22 mouse cellular contexts compared by ENCODE assay signal in the genomic region with DNA sequence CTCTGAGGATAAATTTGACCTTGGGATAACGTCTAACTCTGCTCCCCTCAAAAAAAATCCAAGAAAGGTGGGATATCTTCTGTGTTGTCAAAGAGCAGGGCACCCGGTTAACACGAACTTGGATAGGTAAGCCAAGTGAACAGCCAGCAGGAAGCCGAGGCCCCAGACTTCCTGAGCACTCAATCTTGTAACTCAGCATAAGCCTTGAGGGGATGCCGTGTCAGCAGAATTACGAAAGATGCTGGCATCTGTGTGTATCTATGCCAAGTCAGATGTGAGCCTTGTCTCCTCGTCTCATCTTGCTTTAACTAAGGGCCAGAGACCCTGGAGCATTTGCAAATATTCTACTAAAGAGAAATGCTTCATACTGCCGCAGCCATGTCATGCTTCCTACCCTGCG. TPM values are rescaled to one million over a fixed set of nuclear protein-coding genes. Genes with fewer than 3 reads are reported as not detected.
DNase-seq lines count a peak whose midpoint lies in the region; ATAC-seq and TF ChIP-seq lines count a peak whose summit lies in the region.
"Had no signal": no experiment of that assay in that cellular context is flagged by ENCODE, and none has a peak within 500 bp of the region (broad histone marks: within the 10 kb centered on the region; RNA-seq: fewer than 3 reads in every experiment).

No protein-coding gene starts in this region.

- no peak overlapping the region for H3K4me2 ChIP-seq in liver, embryonic 12.5 days
- H3K4me2 ChIP-seq: forebrain, embryonic 15.5 days; heart, embryonic 11.5 days; heart, embryonic 15.5 days; hindbrain, embryonic 14.5 days; intestine, embryonic 15.5 days had no signal

- 41% methylated on average over 9 of the region's 9 CpGs for WGBS in liver, embryonic 12.5 days (ENCODE audit: insufficient replicate concordance)
- 62% methylated on average over 9 of the region's 9 CpGs for WGBS in lung, adult 2 months

- H3K27ac ChIP-seq in liver, embryonic 12.5 days: no peak overlapping the region
- H3K27ac ChIP-seq: embryonic facial prominence, embryonic 10.5 days; forebrain, embryonic 15.5 days; heart, adult 2 months; heart, embryonic 15.5 days; hindbrain, embryonic 10.5 days; hindbrain, embryonic 14.5 days; intestine, embryonic 15.5 days had no signal

- peak; percentile 63 to 77 for ATAC-seq in hematopoietic stem cell, adult 5-6 weeks (replicated peaks in 1 of 2; ENCODE audit: insufficient read depth in 1 of 2, low FRiP score in 2 of 2, low TSS enrichment in 1 of 2, low read depth in 1 of 2, poor library complexity in 2 of 2, severe bottlenecking in 2 of 2)
- ATAC-seq in liver, embryonic 12.5 days: no peak
- ATAC-seq: activated CD4-positive, CD25-positive, alpha-beta regulatory T cell, adult 4 months; forebrain, embryonic 15.5 days; intestine, embryonic 15.5 days; Patski had no signal

- no peaks in the 10 kb centered on the region for H3K9me3 ChIP-seq in liver, embryonic 12.5 days (replicated peaks)
- H3K9me3 ChIP-seq: embryonic facial prominence, embryonic 10.5 days; forebrain, embryonic 15.5 days; heart, embryonic 15.5 days; hindbrain, embryonic 10.5 days; intestine, embryonic 15.5 days had no signal

- no peak for TF ChIP-seq POLR2A in lung, adult 2 months (IDR thresholded peaks at IDR 0.05; ENCODE audit: borderline replicate concordance, extremely low read depth, low read depth, low read length)

- H3K4me3 ChIP-seq in liver, embryonic 12.5 days: no peak overlapping the region
- H3K4me3 ChIP-seq in lung, adult 2 months (replicated peaks; ENCODE audit: extremely low read depth, low read depth, low read length): no peak overlapping the region
- H3K4me3 ChIP-seq: embryonic facial prominence, embryonic 10.5 days; forebrain, embryonic 15.5 days; heart, adult 2 months; heart, embryonic 15.5 days; hindbrain, embryonic 10.5 days; intestine, embryonic 15.5 days had no signal

- no peak for TF ChIP-seq CTCF in lung, adult 2 months (IDR thresholded peaks at IDR 0.05; ENCODE audit: insufficient read depth, low read length)

- no peaks in the 10 kb centered on the region for H3K27me3 ChIP-seq in liver, embryonic 12.5 days (replicated peaks)
- H3K27me3 ChIP-seq: forebrain, embryonic 15.5 days; heart, embryonic 15.5 days; Patski had no signal

- peak; percentile 8 for DNase-seq in thymus, postnatal 0 days (ENCODE audit: low spot score)
- DNase-seq in thymus, postnatal 36 days: no peak
- DNase-seq in c-Kit-positive CD71-negative TER-119-negative erythroid progenitor cells, embryonic 14.5 days (ENCODE audit: low read depth): peak; percentile 8
- no peak for DNase-seq in lung, adult 2 months
- no peak for DNase-seq in retina, postnatal 1 day
- DNase-seq: adrenal gland, adult 8-10 months; cerebellum, adult 11 months; cerebellum, adult 9-11 months; cerebellum, postnatal 36 days; heart, adult 2 months; heart, postnatal 14 days had no signal

- H3K9ac ChIP-seq in liver, embryonic 12.5 days: no peak overlapping the region
- H3K9ac ChIP-seq: forebrain, embryonic 15.5 days; heart, embryonic 15.5 days; hindbrain, embryonic 14.5 days; intestine, embryonic 15.5 days had no signal

- H3K4me1 ChIP-seq in liver, embryonic 12.5 days: 0 out of 2 replicates have a peak, but pooled peaks cover 3% of the 10 kb centered on the region
- H3K4me1 ChIP-seq in lung, adult 2 months (ENCODE audit: control insufficient read depth, insufficient read depth, low read length): no peaks in the 10 kb centered on the region
- H3K4me1 ChIP-seq: forebrain, embryonic 15.5 days; heart, embryonic 15.5 days; intestine, embryonic 15.5 days had no signal

- no peaks in the 10 kb centered on the region for H3K36me3 ChIP-seq in liver, embryonic 12.5 days
- H3K36me3 ChIP-seq: embryonic facial prominence, embryonic 10.5 days; forebrain, embryonic 15.5 days; heart, embryonic 15.5 days; hindbrain, embryonic 10.5 days; intestine, embryonic 15.5 days had no signal

RNA-seq across cellular contexts. Expression of gene Ttll11, which starts 36.8 kb away (rescaled TPM):
- polyA plus RNA-seq in thymus, postnatal 0 days (2015; fragmentation: Nextera tagmentation; extraction: Ambion mirVana): 0.23 and 0.56 TPM in 2 replicates
- not detected in 2 replicates for total RNA-seq in hematopoietic stem cell, adult 5-6 weeks (2017)
- polyA plus RNA-seq in liver, embryonic 12.5 days (2016; fragmentation: Nextera tagmentation; extraction: Ambion mirVana): 1.0 and 1.3 TPM in 2 replicates
- polyA plus RNA-seq in lung, adult 2 months (2012; rRNA removed): 1.3 and 1.7 TPM in 2 replicates
- polyA plus RNA-seq: activated CD4-positive, CD25-positive, alpha-beta regulatory T cell, adult 4 months had no signal

Comparison
In these comparisons a context has a peak if more than half of its experiments do, and no peak if none do; other contexts are left out.
1. DNase-seq: peak in thymus, postnatal 0 days (single experiment) and c-Kit-positive CD71-negative TER-119-negative erythroid progenitor cells, embryonic 14.5 days (single experiment); none in thymus, postnatal 36 days (0 of 2), lung, adult 2 months (single experiment) and retina, postnatal 1 day (single experiment).